In the genomic region with DNA sequence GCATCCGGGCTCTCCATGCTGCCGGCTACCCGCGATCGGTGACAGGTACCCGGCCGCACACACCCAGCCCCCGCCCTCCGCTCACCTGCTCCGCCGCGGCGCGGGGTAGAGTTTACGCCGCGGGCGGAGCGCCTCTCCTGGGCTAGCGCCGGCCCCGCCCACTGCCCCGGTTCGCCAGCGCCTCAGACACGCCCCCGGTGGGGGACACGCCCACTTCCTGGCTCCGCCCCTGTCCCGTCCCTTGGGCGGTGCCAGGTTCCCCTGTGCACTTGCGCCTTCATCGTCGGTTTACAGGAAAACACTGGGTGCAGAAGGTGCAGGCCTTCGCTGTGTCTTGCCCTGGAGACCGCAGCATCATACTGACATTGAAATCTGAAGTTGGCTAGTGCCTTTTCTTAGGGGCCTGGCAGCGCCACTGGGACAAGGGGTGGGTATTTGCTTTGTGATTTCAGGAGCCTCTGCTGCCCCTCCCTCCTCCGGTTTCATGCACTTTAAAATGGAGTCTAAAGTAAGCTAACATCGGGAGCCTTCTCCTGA, we compare ENCODE assay signal across 8 mouse cellular contexts. TPM values are rescaled to one million over a fixed set of nuclear protein-coding genes. Genes with fewer than 3 reads are reported as not detected.
A peak's percentile ranks its signal among the peaks of the same experiment; 100 is the strongest.
DNase-seq lines count a peak whose midpoint lies in the region; ATAC-seq and TF ChIP-seq lines count a peak whose summit lies in the region.

No protein-coding gene starts in this region.

- H3K9ac ChIP-seq in MEL (ENCODE audit: control insufficient read depth, low read depth, low read length, poor library complexity, severe bottlenecking): peak overlapping the region; percentile 71
- peak overlapping the region; percentile 82 for H3K9ac ChIP-seq in lung, postnatal 0 days (replicated peaks; ENCODE audit: low read depth)

- H3K4me1 ChIP-seq in MEL (ENCODE audit: control insufficient read depth in 1 of 2, insufficient read depth in 2 of 2, low read length in 2 of 2): peaks cover 11 to 40% of the 10 kb centered on the region in 2 experiments
- H3K4me1 ChIP-seq in cerebellum, adult 2 months (ENCODE audit: control insufficient read depth, insufficient read depth, low read length): peaks cover 4% of the 10 kb centered on the region; the same call in 1 of the 2 replicates
- H3K4me1 ChIP-seq in hindbrain, embryonic 10.5 days (replicated peaks): peaks cover 14% of the 10 kb centered on the region
- peaks cover 4% of the 10 kb centered on the region; the same call in 1 of the 2 replicates for H3K4me1 ChIP-seq in lung, postnatal 0 days (ENCODE audit: insufficient read depth, low read depth, low read length)

- peaks cover 0 to 42% of the 10 kb centered on the region in 2 experiments; a peak in 2 of 4 replicates for H3K36me3 ChIP-seq in MEL (ENCODE audit: control insufficient read depth in 1 of 2, insufficient read depth in 2 of 2, low read length in 2 of 2)
- H3K36me3 ChIP-seq in hindbrain, embryonic 10.5 days: no peaks in the 10 kb centered on the region
- H3K36me3 ChIP-seq in lung, postnatal 0 days (ENCODE audit: insufficient read depth, low read length): no peaks in the 10 kb centered on the region

- TF ChIP-seq POLR2A in MEL (IDR thresholded peaks at IDR 0.05; ENCODE audit: control insufficient read depth in 1 of 2, insufficient read depth in 1 of 2, low read depth in 1 of 2, low read length in 2 of 2, poor library complexity in 1 of 2): peak; percentile 76 to 88
- peak; percentile 98 for TF ChIP-seq POLR2A in cerebellum, adult 2 months (IDR thresholded peaks at IDR 0.05; ENCODE audit: borderline replicate concordance, insufficient read depth, low read length)

- TF ChIP-seq CTCF in MEL (IDR thresholded peaks at IDR 0.05 in 2 of 3, conservative IDR thresholded peaks at IDR 0.05 in 1 of 3; ENCODE audit: control insufficient read depth in 1 of 3, insufficient read depth in 1 of 3, low read depth in 2 of 3, low read length in 3 of 3, poor library complexity in 1 of 3, severe bottlenecking in 1 of 3): no peak
- no peak for TF ChIP-seq CTCF in cerebellum, adult 2 months (IDR thresholded peaks at IDR 0.05; ENCODE audit: borderline replicate concordance, insufficient read depth, low read depth, low read length)
- no peak for TF ChIP-seq CTCF in lung, postnatal 0 days (IDR thresholded peaks at IDR 0.05)

- H3K9me3 ChIP-seq in MEL (replicated peaks; ENCODE audit: insufficient read depth, low read length): no peaks in the 10 kb centered on the region
- H3K9me3 ChIP-seq in hindbrain, embryonic 10.5 days: no peaks in the 10 kb centered on the region
- H3K9me3 ChIP-seq in lung, postnatal 0 days (ENCODE audit: low read length): no peaks in the 10 kb centered on the region

- peak overlapping the region; percentile 99 for H3K4me2 ChIP-seq in lung, postnatal 0 days (replicated peaks; ENCODE audit: low read depth, low read length)

- TF ChIP-seq RAD21 in MEL (IDR thresholded peaks at IDR 0.05; ENCODE audit: low read depth, low read length): no peak

- H3K4me3 ChIP-seq in MEL (ENCODE audit: control insufficient read depth in 1 of 2, insufficient read depth in 1 of 2, low read depth in 2 of 2, low read length in 2 of 2): peak overlapping the region; percentile 68 to 98
- H3K4me3 ChIP-seq in cerebellum, adult 2 months (replicated peaks; ENCODE audit: insufficient read depth, low read depth, low read length): peak overlapping the region; percentile 87
- peak overlapping the region; percentile 83 for H3K4me3 ChIP-seq in hindbrain, embryonic 10.5 days
- peak overlapping the region; percentile 78 for H3K4me3 ChIP-seq in lung, postnatal 0 days (ENCODE audit: low read depth, low read length)

- no peaks in the 10 kb centered on the region for H3K27me3 ChIP-seq in MEL (ENCODE audit: control insufficient read depth in 1 of 2, insufficient read depth in 2 of 2, low read length in 2 of 2)
- H3K27me3 ChIP-seq in cerebellum, adult 2 months (ENCODE audit: control insufficient read depth, insufficient read depth, low read length): no peaks in the 10 kb centered on the region
- peaks cover 27% of the 10 kb centered on the region for H3K27me3 ChIP-seq in hindbrain, embryonic 10.5 days (ENCODE audit: insufficient read depth, poor library complexity, severe bottlenecking)
- no peaks in the 10 kb centered on the region for H3K27me3 ChIP-seq in lung, postnatal 0 days (replicated peaks; ENCODE audit: insufficient read depth, low read length)

- H3K79me2 ChIP-seq in MEL (ENCODE audit: control insufficient read depth, insufficient read depth, low read length, poor library complexity): peaks cover 7% of the 10 kb centered on the region

- peak; percentile 95 for DNase-seq in MEL (ENCODE audit: low read depth, low spot score)
- DNase-seq in cerebellum, adult 2 months: peak; percentile 97 to 99
- peak; percentile 93 for DNase-seq in forelimb bud, embryonic 11.5 days (ENCODE audit: low read depth, low spot score)
- peak; percentile 92 for DNase-seq in hindbrain, embryonic 10.5 days (ENCODE audit: low spot score)
- DNase-seq in layer of hippocampus, adult 9-11 months: peak; percentile 92
- DNase-seq in lung, postnatal 0 days (ENCODE audit: low spot score): peak; percentile 96
- peak; percentile 99 for DNase-seq in ovary, postnatal 14 days (ENCODE audit: low spot score)
- peak; percentile 100 for DNase-seq in thymus, postnatal 14 days

- ATAC-seq in lung, postnatal 0 days: peak; percentile 94

- no peak for TF ChIP-seq EP300 in MEL (IDR thresholded peaks at IDR 0.05; ENCODE audit: low read depth in 1 of 2, low read length in 2 of 2)
- no peak for TF ChIP-seq EP300 in lung, postnatal 0 days (IDR thresholded peaks at IDR 0.05)

- under 1% methylated on average over 39 of the region's 39 CpGs for WGBS in cerebellum, adult 2 months
- WGBS in hindbrain, embryonic 10.5 days: under 1% methylated on average over 39 of the region's 39 CpGs
- 7% methylated on average over 30 of the region's 39 CpGs for WGBS in lung, postnatal 0 days

- peak overlapping the region; percentile 56 for H3K27ac ChIP-seq in MEL (ENCODE audit: control insufficient read depth, low read depth, low read length)
- H3K27ac ChIP-seq in cerebellum, adult 2 months (ENCODE audit: insufficient read depth, low read length): peak overlapping the region; percentile 79
- H3K27ac ChIP-seq in hindbrain, embryonic 10.5 days: peak overlapping the region; percentile 84
- H3K27ac ChIP-seq in lung, postnatal 0 days (ENCODE audit: low read length): peak overlapping the region; percentile 90

TF ChIP-seq in MEL, 35 proteins besides CTCF, POLR2A, EP300 and RAD21:
- TF ChIP-seq UBTF (IDR thresholded peaks at IDR 0.05; ENCODE audit: borderline replicate concordance, insufficient read depth, low read depth, low read length): peak; percentile 71; the same call in 1 of the 2 replicates
- peak; percentile 80 for TF ChIP-seq ELF1 (IDR thresholded peaks at IDR 0.05; ENCODE audit: low read depth, low read length)
- no peak for TF ChIP-seq MEF2A (IDR thresholded peaks at IDR 0.05; ENCODE audit: extremely low read depth, insufficient replicate concordance, low read depth, low read length, poor library complexity, severe bottlenecking)
- TF ChIP-seq MAZ (IDR thresholded peaks at IDR 0.05; ENCODE audit: low read depth, low read length): peak; percentile 37
- 0 out of 2 replicates have a peak, but pooled peaks have one; percentile 57 for TF ChIP-seq POLR2AphosphoS2 (IDR thresholded peaks at IDR 0.05; ENCODE audit: low read length)
- TF ChIP-seq HCFC1 (IDR thresholded peaks at IDR 0.05; ENCODE audit: low read depth, low read length): 0 out of 2 replicates have a peak, but pooled peaks have one; percentile 15
- TF ChIP-seq NELFE (IDR thresholded peaks at IDR 0.05; ENCODE audit: low read depth, low read length): peak; percentile 67
- TF ChIP-seq ZKSCAN1 (IDR thresholded peaks at IDR 0.05; ENCODE audit: low read depth, low read length): no peak
- TF ChIP-seq TCF12 (IDR thresholded peaks at IDR 0.05; ENCODE audit: low read depth, low read length): peak; percentile 47
- peak; percentile 0; the same call in 1 of the 2 replicates for TF ChIP-seq MXI1 (IDR thresholded peaks at IDR 0.05; ENCODE audit: low read depth, low read length)
- no peak for TF ChIP-seq CHD2 (IDR thresholded peaks at IDR 0.05; ENCODE audit: low read length)
- TF ChIP-seq ZMIZ1 (IDR thresholded peaks at IDR 0.05; ENCODE audit: low read depth, low read length): peak; percentile 63
- peak; percentile 53 for TF ChIP-seq NRF1 (IDR thresholded peaks at IDR 0.05; ENCODE audit: insufficient read depth, low read depth, low read length, poor library complexity, severe bottlenecking)
- no peak for TF ChIP-seq USF2 (IDR thresholded peaks at IDR 0.05; ENCODE audit: borderline replicate concordance in 1 of 2, insufficient read depth in 1 of 2, low read depth in 1 of 2, low read length in 2 of 2)
- TF ChIP-seq E2F4 (IDR thresholded peaks at IDR 0.05; ENCODE audit: borderline replicate concordance, low read depth, low read length): no peak

RNA-seq across cellular contexts. Expression of gene Psen2, which starts 7.0 kb away (rescaled TPM):
- total RNA-seq in MEL (2012; rRNA removed): 37.0 and 39.2 TPM in 2 replicates
- polyA plus RNA-seq in MEL (2012; ENCODE audit: insufficient read depth in 1 of 2, insufficient read length in 2 of 2, low read depth in 1 of 2, low replicate concordance in 2 of 2, missing spikeins in 1 of 2): 10 to 100 TPM in 1 of 2 experiments, not detected in 1; 35.0 TPM
- polyA plus RNA-seq in cerebellum, adult 2 months (2012; rRNA removed): 46.6 and 53.2 TPM in 2 replicates
- polyA plus RNA-seq in hindbrain, embryonic 10.5 days (2016; fragmentation: Nextera tagmentation; extraction: Ambion mirVana): 6.8 and 8.3 TPM in 2 replicates
- polyA plus RNA-seq in lung, postnatal 0 days (2015; fragmentation: Nextera tagmentation; extraction: Ambion mirVana): 25.1 and 26.4 TPM in 2 replicates

RNA-seq across cellular contexts. Expression of gene Coq8a, which starts 56.8 kb away (rescaled TPM):
- 0.95 and 1.5 TPM in 2 replicates for total RNA-seq in MEL (2012; rRNA removed)
- polyA plus RNA-seq in MEL (2012; ENCODE audit: insufficient read depth in 1 of 2, insufficient read length in 2 of 2, low read depth in 1 of 2, low replicate concordance in 2 of 2, missing spikeins in 1 of 2): 1 to 10 TPM in 1 of 2 experiments, not detected in 1; 2.1 TPM
- 51.2 and 56.0 TPM in 2 replicates for polyA plus RNA-seq in cerebellum, adult 2 months (2012; rRNA removed)
- polyA plus RNA-seq in hindbrain, embryonic 10.5 days (2016; fragmentation: Nextera tagmentation; extraction: Ambion mirVana): 1.8 and 2.0 TPM in 2 replicates
- polyA plus RNA-seq in lung, postnatal 0 days (2015; fragmentation: Nextera tagmentation; extraction: Ambion mirVana): 16.4 and 18.6 TPM in 2 replicates

Comparison
In these comparisons a context has a peak if more than half of its experiments do, and no peak if none do; other contexts are left out.
1. Peak in every context shown above with its lines: DNase-seq, ATAC-seq, H3K4me3 ChIP-seq and H3K27ac ChIP-seq.